Mouse (Mus musculus): ENCODE data around the gene Fbxo8. TPM values are rescaled to one million over a fixed set of nuclear protein-coding genes. Genes with fewer than 3 reads are reported as not detected.

The Fbxo8 gene
- total and polyA plus RNA-seq, 3 experiments, result 14.8 to 47.0 (median 28.1) TPM

DNA sequence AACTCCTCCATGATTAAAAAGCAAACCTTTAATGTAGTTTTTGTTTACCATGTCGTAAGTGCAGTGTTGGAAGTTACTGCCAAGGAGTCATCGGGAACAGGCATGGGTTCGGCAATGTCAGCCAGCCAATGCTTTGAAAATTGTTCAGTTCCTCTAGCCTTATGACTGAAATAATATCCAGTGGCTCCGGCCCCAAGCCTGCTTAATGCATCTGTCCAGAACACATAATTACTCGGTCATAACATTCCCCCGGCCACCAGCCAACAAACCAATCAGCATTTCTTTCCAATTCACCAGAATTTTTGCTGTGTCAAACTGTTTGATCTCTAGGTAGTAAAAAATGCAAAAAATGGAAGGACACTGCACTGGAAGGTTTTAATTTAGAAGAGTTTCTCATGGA is 88.4 kb downstream of the Fbxo8 start:
- H3K36me3 ChIP-seq (replicated peaks in 1 of 2; ENCODE audit: control insufficient read depth in 1 of 2, insufficient read depth in 1 of 2, low read length in 1 of 2), result no peaks in the 10 kb centered on the region
- H3K4me2 ChIP-seq (ENCODE audit: insufficient read depth, low read depth, poor library complexity, severe bottlenecking), result no peak overlapping the region
- no peaks in the 10 kb centered on the region for H3K79me2 ChIP-seq (replicated peaks; ENCODE audit: control insufficient read depth, extremely low read depth, insufficient read depth, poor library complexity, severe bottlenecking)
- dilution Hi-C loops (cut with MboI; ENCODE audit: extremely low pct_ligation_motif_present, extremely low pct_unique_long_range_greater_than_20kb, low sequenced_read_pairs) (no loop called here), in situ Hi-C loops (cut with MboI; ENCODE audit: low pct_ligation_motif_present, low pct_unique_long_range_greater_than_20kb, low sequenced_read_pairs) (no loop called here)
- no peaks in the 10 kb centered on the region for H3K9me3 ChIP-seq (replicated peaks; ENCODE audit: low read length)
- H3K27ac ChIP-seq (ENCODE audit: insufficient read depth, low read depth), result no peak overlapping the region
- TF ChIP-seq RAD21 (IDR thresholded peaks at IDR 0.05; ENCODE audit: low read depth, low read length) (no peak), RCOR1 (conservative IDR thresholded peaks at IDR 0.05; ENCODE audit: low read depth, low read length) (no peak), ZKSCAN1 (IDR thresholded peaks at IDR 0.05; ENCODE audit: borderline replicate concordance, low read depth, low read length) (no peak), TBP (conservative IDR thresholded peaks at IDR 0.05; ENCODE audit: low read depth, low read length) (no peak), ELF1 (IDR thresholded peaks at IDR 0.05; ENCODE audit: low read depth, low read length) (no peak), MAZ (IDR thresholded peaks at IDR 0.05; ENCODE audit: low read depth, low read length) (no peak), E2F4 (IDR thresholded peaks at IDR 0.05; ENCODE audit: insufficient replicate concordance, low read depth, low read length) (no peak), SIN3A (IDR thresholded peaks at IDR 0.05; ENCODE audit: low read length) (no peak), CTCF (conservative IDR thresholded peaks at IDR 0.05 in 1 of 2, IDR thresholded peaks at IDR 0.05 in 1 of 2; ENCODE audit: low read depth in 2 of 2, low read length in 2 of 2) (no peak), NRF1 (IDR thresholded peaks at IDR 0.05; ENCODE audit: low read depth, low read length) (no peak), SMC3 (IDR thresholded peaks at IDR 0.05; ENCODE audit: low read depth, low read length) (no peak), ETS1 (conservative IDR thresholded peaks at IDR 0.05; ENCODE audit: low read depth, low read length) (no peak), USF1 (IDR thresholded peaks at IDR 0.05; ENCODE audit: low read depth, low read length) (no peak), MXI1 (IDR thresholded peaks at IDR 0.05; ENCODE audit: low read depth, low read length) (no peak), MAFK (IDR thresholded peaks at IDR 0.05; ENCODE audit: insufficient replicate concordance, low read length) (no peak), MAX (IDR thresholded peaks at IDR 0.05; ENCODE audit: low read length) (no peak), USF2 (conservative IDR thresholded peaks at IDR 0.05; ENCODE audit: low read depth, low read length) (no peak), TCF12 (IDR thresholded peaks at IDR 0.05; ENCODE audit: low read depth, low read length) (no peak)
- no peak overlapping the region for H3K9ac ChIP-seq (ENCODE audit: insufficient read depth, low read depth)
- H3K4me3 ChIP-seq (replicated peaks in 1 of 3; ENCODE audit: low read depth in 2 of 3, low read length in 2 of 3, poor library complexity in 1 of 3), result no peak overlapping the region
- no peaks in the 10 kb centered on the region for H3K4me1 ChIP-seq (ENCODE audit: control insufficient read depth in 1 of 2, insufficient read depth in 2 of 2)
- H3K27me3 ChIP-seq (replicated peaks), result no peaks in the 10 kb centered on the region
- DNase-seq (ENCODE audit: extremely low read depth), result no peak

Other genes starting within 250 kb of the Fbxo8 start
- 26.6 and 28.5 TPM in 2 replicates for gene Cep44, start within 50 bp of the Fbxo8 start, total RNA-seq (2012; rRNA removed)
- gene Cep44, start within 50 bp of the Fbxo8 start, total RNA-seq (2014; rRNA removed), result 54.7 and 64.0 TPM in 2 replicates
- 23.2 and 27.5 TPM in 2 replicates for gene Cep44, start within 50 bp of the Fbxo8 start, polyA plus RNA-seq (2012; ENCODE audit: insufficient read length, low read depth)